Mouse (Mus musculus) urinary bladder, postnatal 25 days (tissue): ENCODE data around the gene Patj.

Experiments
- DNase-seq: peaks from one replicate; pipeline ENCODE4 v3.0.0; 2022; ENCODE audit warnings: low spot score

The Patj gene

GRCm38 (mm10) chr4:98444437-98445139, 49.0 kb downstream of the Patj start:
- peak; percentile 23 for DNase-seq

- DNase-seq, result no peak
Measured at GRCm38 (mm10) chr4:98449564-98450263, 54.1 kb downstream of the Patj start.

GRCm38 (mm10) chr4:98450308-98450707, 54.7 kb downstream of the Patj start:
- DNase-seq, result no peak

- no peak for DNase-seq
Measured at GRCm38 (mm10) chr4:98450829-98451228, 55.2 kb downstream of the Patj start.

- no peak for DNase-seq
Measured at GRCm38 (mm10) chr4:98451259-98451658, 55.7 kb downstream of the Patj start.

- DNase-seq, result no peak
Measured at GRCm38 (mm10) chr4:98452725-98453124, 57.1 kb downstream of the Patj start.

GRCm38 (mm10) chr4:98453231-98453630, 57.6 kb downstream of the Patj start:
- DNase-seq, result no peak

- DNase-seq, result no peak
Measured at GRCm38 (mm10) chr4:98455352-98455751, 59.8 kb downstream of the Patj start.

GRCm38 (mm10) chr4:98455910-98456309, 60.3 kb downstream of the Patj start:
- no peak for DNase-seq

GRCm38 (mm10) chr4:98461804-98462341, 66.3 kb downstream of the Patj start:
- DNase-seq, result no peak

GRCm38 (mm10) chr4:98465476-98465875, 69.9 kb downstream of the Patj start:
- no peak for DNase-seq

- DNase-seq, result no peak
Measured at GRCm38 (mm10) chr4:98465886-98466285, 70.3 kb downstream of the Patj start.

- DNase-seq, result no peak
Measured at GRCm38 (mm10) chr4:98471376-98471775, 75.8 kb downstream of the Patj start.

- DNase-seq, result no peak
Measured at GRCm38 (mm10) chr4:98473491-98473890, 77.9 kb downstream of the Patj start.

- no peak for DNase-seq
Measured at GRCm38 (mm10) chr4:98478005-98478404, 82.4 kb downstream of the Patj start.

- no peak for DNase-seq
Measured at GRCm38 (mm10) chr4:98486475-98486874, 90.9 kb downstream of the Patj start.

- no peak for DNase-seq
Measured at GRCm38 (mm10) chr4:98486901-98487300, 91.3 kb downstream of the Patj start.

- no peak for DNase-seq
Measured at GRCm38 (mm10) chr4:98489386-98489785, 93.8 kb downstream of the Patj start.

GRCm38 (mm10) chr4:98498341-98498740, 102.8 kb downstream of the Patj start:
- DNase-seq, result no peak

GRCm38 (mm10) chr4:98500182-98500581, 104.6 kb downstream of the Patj start:
- no peak for DNase-seq

- DNase-seq, result no peak
Measured at GRCm38 (mm10) chr4:98500875-98501274, 105.3 kb downstream of the Patj start.

GRCm38 (mm10) chr4:98504743-98505142, 109.2 kb downstream of the Patj start:
- no peak for DNase-seq
